ENCODE assay signal across 8 mouse cellular contexts in genomic region chr12:57787471-57787870, GRCm38 (mm10).
DNase-seq lines count a peak whose midpoint lies in the region; ATAC-seq and TF ChIP-seq lines count a peak whose summit lies in the region.

No protein-coding gene starts in this region.

- H3K27me3 ChIP-seq in hindbrain, embryonic 11.5 days (ENCODE audit: control insufficient read depth, insufficient read depth, low read length), result no peaks in the 10 kb centered on the region
- H3K27me3 ChIP-seq in hindbrain, embryonic 12.5 days, result no peaks in the 10 kb centered on the region
- H3K27me3 ChIP-seq in C2C12 (ENCODE audit: control insufficient read depth, insufficient read depth, insufficient read length), result no peaks in the 10 kb centered on the region

- 29% methylated on average over 5 of the region's 5 CpGs for WGBS in hindbrain, embryonic 11.5 days
- 23% methylated on average over 5 of the region's 5 CpGs for WGBS in hindbrain, embryonic 12.5 days

- no peak overlapping the region for H3K9ac ChIP-seq in hindbrain, embryonic 11.5 days (ENCODE audit: low read depth, low read length)
- H3K9ac ChIP-seq in hindbrain, embryonic 12.5 days, result no peak overlapping the region

- H3K4me1 ChIP-seq in hindbrain, embryonic 11.5 days (replicated peaks; ENCODE audit: control insufficient read depth, insufficient read depth, low read length), result no peaks in the 10 kb centered on the region
- H3K4me1 ChIP-seq in hindbrain, embryonic 12.5 days, result no peaks in the 10 kb centered on the region

- H3K9me3 ChIP-seq in hindbrain, embryonic 11.5 days (ENCODE audit: control insufficient read depth, low read length), result no peaks in the 10 kb centered on the region
- no peaks in the 10 kb centered on the region for H3K9me3 ChIP-seq in hindbrain, embryonic 12.5 days (replicated peaks)

- DNase-seq in hindbrain, embryonic 11.5 days (ENCODE audit: low spot score), result peak; percentile 66
- DNase-seq in ZHBTc4 (ENCODE audit: low read depth, low spot score), result peak; percentile 16
- DNase-seq in forelimb bud, embryonic 11.5 days (ENCODE audit: low read depth, low spot score), result peak; percentile 52
- peak; percentile 40 for DNase-seq in lung, postnatal 14 days
- DNase-seq in spleen, adult 18-20 months, result no peak

- H3K4me2 ChIP-seq in hindbrain, embryonic 11.5 days (replicated peaks; ENCODE audit: low read depth, low read length), result no peak overlapping the region
- no peak overlapping the region for H3K4me2 ChIP-seq in hindbrain, embryonic 12.5 days (replicated peaks)

- H3K4me3 ChIP-seq in hindbrain, embryonic 11.5 days (ENCODE audit: low read depth, low read length), result no peak overlapping the region
- no peak overlapping the region for H3K4me3 ChIP-seq in hindbrain, embryonic 12.5 days
- no peak overlapping the region for H3K4me3 ChIP-seq in C2C12 (ENCODE audit: insufficient read depth, poor library complexity, severe bottlenecking)

- H3K36me3 ChIP-seq in hindbrain, embryonic 11.5 days (ENCODE audit: control insufficient read depth, insufficient read depth, low read length), result no peaks in the 10 kb centered on the region
- H3K36me3 ChIP-seq in hindbrain, embryonic 12.5 days, result no peaks in the 10 kb centered on the region
- no peaks in the 10 kb centered on the region for H3K36me3 ChIP-seq in C2C12 (ENCODE audit: control insufficient read depth, insufficient read depth)

- no peaks in the 10 kb centered on the region for H3K79me3 ChIP-seq in C2C12 (ENCODE audit: low read depth)

- peak; percentile 6 for TF ChIP-seq CTCF in C2C12 (IDR thresholded peaks at IDR 0.05; ENCODE audit: control insufficient read depth, insufficient read depth, insufficient read length)

- peak; percentile 33; the same call in 1 of the 2 replicates for ATAC-seq in hindbrain, embryonic 11.5 days (ENCODE audit: low FRiP score)
- ATAC-seq in hindbrain, embryonic 12.5 days (ENCODE audit: low FRiP score), result no peak
- no peak for ATAC-seq in activated CD4-positive, CD25-positive, alpha-beta regulatory T cell, adult 4 months

- H3ac ChIP-seq in C2C12 (ENCODE audit: control insufficient read depth, insufficient read length, low read depth), result no peak overlapping the region

- no peaks in the 10 kb centered on the region for H3K79me2 ChIP-seq in C2C12 (ENCODE audit: control insufficient read depth, insufficient read depth)

- no peak overlapping the region for H3K27ac ChIP-seq in hindbrain, embryonic 11.5 days (ENCODE audit: low read depth, low read length)
- H3K27ac ChIP-seq in hindbrain, embryonic 12.5 days, result no peak overlapping the region

TF ChIP-seq in C2C12, 6 proteins besides CTCF, POLR2A, EP300 and RAD21:
- no peak for TF ChIP-seq MYOG (IDR thresholded peaks at IDR 0.05; ENCODE audit: control insufficient read depth, extremely low read depth, insufficient read length)
- no peak for TF ChIP-seq MAX (IDR thresholded peaks at IDR 0.05)
- no peak for TF ChIP-seq FOSL1 (IDR thresholded peaks at IDR 0.05; ENCODE audit: insufficient read depth, low read length, poor library complexity, severe bottlenecking)
- TF ChIP-seq CEBPB (IDR thresholded peaks at IDR 0.05; ENCODE audit: low read depth), result no peak
- no peak for TF ChIP-seq USF1 (IDR thresholded peaks at IDR 0.05; ENCODE audit: low read depth)
- TF ChIP-seq MYOD1 (IDR thresholded peaks at IDR 0.05; ENCODE audit: control insufficient read depth, insufficient read length, low read depth), result no peak
TF ChIP-seq in C2C12: peak in this region for 0.

Comparison
In these comparisons a context has a peak if more than half of its experiments do, and no peak if none do; other contexts are left out.
1. DNase-seq: peak in hindbrain, embryonic 11.5 days (single experiment), ZHBTc4 (single experiment), forelimb bud, embryonic 11.5 days (single experiment) and lung, postnatal 14 days (single experiment); none in spleen, adult 18-20 months (0 of 2).